Mouse (Mus musculus) heart, postnatal 14 days (tissue): Measurements from ENCODE around the gene Ccdc130. TPM values are rescaled to one million over a fixed set of nuclear protein-coding genes. Genes with fewer than 3 reads are reported as not detected.

Experiments used
- DNase-seq, 2 experiments: peaks; one replicate each; pipeline ENCODE4 v3.0.0; 2021 to 2022
- intact Hi-C: fragments of 180-260 bp; cut with DNase I; formaldehyde crosslinking; loops from one replicate; pipeline ENCODE4 v1.15.1; 2025
- microRNA-seq, 2 experiments: library from miRNA; unstranded; fragments of <30 nt; microRNA quantifications; one replicate each; pipeline ENCODE4 v1.2.0; 2021 to 2022
- total RNA-seq, 2 experiments: library from RNA; stranded (reverse); gene quantifications; 2 replicates each; pipeline ENCODE4 v1.2.3; 2021

Gene Ccdc130
- total RNA-seq, 2 experiments from 2014 or later = 8.1 to 10.9 TPM

DNA sequence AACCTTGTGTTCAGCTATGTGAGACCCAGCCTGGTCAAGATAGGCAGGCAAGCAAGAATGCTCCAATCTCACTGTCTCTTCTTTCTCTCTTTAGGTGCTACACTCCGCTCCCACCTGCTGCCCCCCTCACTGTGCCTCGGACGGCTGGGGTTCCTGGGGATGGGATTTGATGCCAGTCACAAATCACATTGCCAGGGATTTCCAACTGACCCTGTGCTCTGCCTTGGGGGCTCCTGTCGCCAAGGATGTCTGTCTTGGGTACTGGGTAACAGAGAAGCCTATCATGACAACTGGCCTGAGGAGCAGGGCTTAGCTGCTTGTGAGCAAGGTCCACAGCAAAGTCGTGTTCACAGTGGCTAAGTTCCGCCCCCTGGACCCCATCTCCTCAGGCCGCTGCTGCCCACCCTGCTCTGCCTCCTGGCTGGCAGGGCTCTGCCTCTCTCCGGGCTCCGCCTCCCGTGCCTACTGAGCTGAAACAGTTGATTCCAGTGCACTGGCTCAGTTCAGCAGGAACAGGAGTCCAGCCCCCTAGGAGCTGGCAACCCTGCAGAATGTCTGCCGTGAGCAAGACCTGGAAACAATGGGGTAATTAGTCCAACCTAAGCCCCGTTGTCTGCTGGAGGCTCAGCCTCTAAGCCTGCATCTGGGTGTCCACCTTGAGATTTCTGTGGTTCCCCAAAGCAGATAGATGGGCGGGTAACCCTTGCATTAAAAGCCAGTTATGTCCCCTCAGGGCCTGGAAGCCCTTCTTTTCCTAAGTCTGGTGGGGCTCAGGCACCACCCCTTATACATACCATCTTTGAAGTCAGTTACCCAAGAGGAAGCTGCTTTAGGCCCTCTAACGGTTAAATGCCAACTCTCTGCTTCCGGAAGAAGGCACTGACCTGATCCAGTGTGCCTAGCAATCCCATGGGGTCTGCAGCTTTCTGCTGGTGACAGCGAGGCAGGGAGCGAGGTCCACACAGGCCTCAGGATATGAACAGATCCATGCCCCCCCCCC is 61.5 kb downstream of the Ccdc130 start:
- intact Hi-C loops = no loop called here
- DNase-seq = no peak

- intact Hi-C loops = no loop called here
- DNase-seq = peak; percentile 76 to 82
Measured at GRCm38 (mm10) chr8:84207811-84208210, 62.4 kb downstream of the Ccdc130 start.

Small RNA genes lying within 50 kb of the gene (microRNA-seq; reads per million reads assigned to microRNA genes)
- 7,026 to 37,840 reads per million in 2 experiments for gene Mir23a
- gene Mir24-2 = 0 reads per million in 2 experiments
- gene Mir27a = 126 to 2,010 reads per million in 2 experiments
- gene Mir3074-2 = 0 reads per million in 2 experiments

Other genes with a start within 250 kb of the Ccdc130 start
- under 1 TPM; 0.26 to 0.27 TPM for gene Palm3, start 248.9 kb downstream of the Ccdc130 start, total RNA-seq
- 1 to 10 TPM; 4.2 to 5.8 TPM for gene Il27ra, start 227.8 kb downstream of the Ccdc130 start, total RNA-seq
- gene Rln3, start 225.4 kb downstream of the Ccdc130 start, total RNA-seq = not detected
- gene Gm10643, start 205.2 kb downstream of the Ccdc130 start, total RNA-seq = 1 to 10 TPM; 2.6 to 3.3 TPM
- gene Rfx1, start 203.5 kb downstream of the Ccdc130 start, total RNA-seq = 10 to 100 TPM; 12.2 to 12.7 TPM
- 1 to 10 TPM; 9.7 to 9.8 TPM for gene Dcaf15, start 165.6 kb downstream of the Ccdc130 start, total RNA-seq
- gene Podnl1, start 144.4 kb downstream of the Ccdc130 start, total RNA-seq = under 1 TPM in 1 of 2 experiments, not detected in 1; 0.12 TPM
- gene Cc2d1a, start 122.4 kb downstream of the Ccdc130 start, total RNA-seq = 10 to 100 TPM; 12.8 to 13.5 TPM
- under 1 TPM; 0.33 to 0.37 TPM for gene 4930432K21Rik, start 122.4 kb downstream of the Ccdc130 start, total RNA-seq
- 1 to 10 TPM; 1.8 to 2.0 TPM for gene Nanos3, start 85.2 kb downstream of the Ccdc130 start, total RNA-seq
- 10 to 100 TPM in 1 of 2 experiments, 1 to 10 TPM in 1; 9.1 to 10.1 TPM for gene Zswim4, start 33.3 kb downstream of the Ccdc130 start, total RNA-seq
- 100 to 1,000 TPM; 213 to 217 TPM for gene D8Ertd738e, start 20.7 kb downstream of the Ccdc130 start, total RNA-seq
- 10 to 100 TPM in 1 of 2 experiments, 1 to 10 TPM in 1; 7.6 to 12.5 TPM for gene Mri1, start 13.1 kb downstream of the Ccdc130 start, total RNA-seq
- 1 to 10 TPM; 4.4 to 4.7 TPM for gene Cacna1a, start 118.1 kb upstream of the Ccdc130 start, total RNA-seq